Mouse (Mus musculus) inflammation-experienced regulatory T-cells, adult 6 months (primary cell): ENCODE measurements around the gene Ncam2. TPM values are rescaled to one million over a fixed set of nuclear protein-coding genes. Genes with fewer than 3 reads are reported as not detected.

Experiments
- ATAC-seq: one replicate; pipeline ENCODE4 v1.8.0; 2017
- polyA plus RNA-seq, 3 experiments: library from polyadenylated mRNA; unstranded; fragments of 100-300 nt; shearing (Covaris generic); gene quantifications; one replicate each; pipeline ENCODE4 v1.2.1; 2017

The Ncam2 gene
- polyA plus RNA-seq, 3 experiments from 2014 or later, result not detected

GRCm38 (mm10) chr16:81651550-81651949 lies 451.1 kb downstream of the Ncam2 start:
- ATAC-seq, result no peak

DNA sequence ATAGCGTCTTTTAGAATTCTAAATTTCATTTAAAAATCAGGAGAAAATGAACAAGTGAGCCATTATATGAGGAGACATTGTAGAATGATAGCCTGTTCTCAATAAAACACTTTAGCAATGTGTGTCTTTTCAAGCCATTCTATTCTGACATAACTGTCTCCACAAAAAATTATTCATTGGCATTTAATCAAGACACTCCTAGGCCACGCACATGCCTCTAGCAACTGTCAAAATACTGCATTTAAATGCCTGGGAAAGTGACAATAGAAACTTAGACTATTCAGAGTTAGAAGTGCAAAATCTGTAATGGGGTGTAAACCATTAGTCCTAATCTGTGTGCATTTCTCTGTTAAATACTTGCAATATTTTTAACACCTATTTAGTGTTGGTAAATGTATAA lies 456.1 kb downstream of the Ncam2 start:
- no peak for ATAC-seq

DNA sequence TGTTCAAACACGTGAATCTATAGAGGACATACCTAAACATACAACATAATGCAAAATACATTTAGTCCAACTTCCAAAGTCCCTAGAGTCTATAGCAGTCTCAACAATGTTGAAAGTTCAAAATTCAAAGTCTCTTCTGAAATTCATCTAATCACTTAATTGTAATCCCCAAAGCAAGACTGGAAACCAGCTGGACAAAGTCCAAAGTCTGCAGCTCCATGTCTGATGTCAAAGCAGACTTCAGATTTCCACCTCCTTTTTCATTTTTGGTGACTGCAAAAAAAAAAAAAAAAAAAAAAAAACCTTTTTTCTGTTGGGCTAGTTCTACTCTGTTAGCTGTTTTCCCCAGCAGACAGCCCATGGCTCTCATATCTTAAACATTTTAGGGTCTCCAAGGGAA lies 473.4 kb downstream of the Ncam2 start:
- no peak for ATAC-seq

GRCm38 (mm10) chr16:81675546-81675945 lies 475.0 kb downstream of the Ncam2 start:
- no peak for ATAC-seq
